Mouse (Mus musculus) liver (tissue): ENCODE measurements around the gene Vmn2r65.

Experiments
- DNase-seq: peaks from one replicate; pipeline ENCODE4 v3.0.0-alpha.2; 2020; ENCODE audit warnings: mixed read lengths

The Vmn2r65 gene

GRCm38 (mm10) chr7:84964015-84964414 lies at the start of gene Vmn2r65:
Vmn2r65 (minus strand) TSS chr7:84964115.
- no peak for DNase-seq

DNA sequence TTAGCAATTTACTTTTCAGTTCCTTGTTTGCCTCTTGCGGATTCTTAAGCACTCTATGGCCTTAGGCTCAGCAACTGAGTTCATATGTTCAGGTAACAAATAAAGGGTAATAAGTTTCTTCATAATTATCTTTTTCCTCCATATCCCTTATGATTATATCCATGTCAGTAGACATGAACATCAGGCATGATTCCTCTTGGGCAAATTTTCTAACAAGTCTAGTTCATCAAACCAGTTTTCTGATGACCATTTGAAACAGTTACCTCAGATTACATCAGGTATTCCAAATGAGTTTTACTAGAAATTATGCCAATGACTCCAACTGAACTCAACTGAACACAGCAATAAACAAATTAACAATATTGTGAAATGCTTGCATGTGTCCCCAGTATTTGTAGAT lies 48.3 kb upstream of the Vmn2r65 start, which contains the start of gene Vmn2r66:
Gene Vmn2r66, minus strand, starts transcription at position 101 of the 400 bp plus-strand sequence.
- no peak for DNase-seq

DNA sequence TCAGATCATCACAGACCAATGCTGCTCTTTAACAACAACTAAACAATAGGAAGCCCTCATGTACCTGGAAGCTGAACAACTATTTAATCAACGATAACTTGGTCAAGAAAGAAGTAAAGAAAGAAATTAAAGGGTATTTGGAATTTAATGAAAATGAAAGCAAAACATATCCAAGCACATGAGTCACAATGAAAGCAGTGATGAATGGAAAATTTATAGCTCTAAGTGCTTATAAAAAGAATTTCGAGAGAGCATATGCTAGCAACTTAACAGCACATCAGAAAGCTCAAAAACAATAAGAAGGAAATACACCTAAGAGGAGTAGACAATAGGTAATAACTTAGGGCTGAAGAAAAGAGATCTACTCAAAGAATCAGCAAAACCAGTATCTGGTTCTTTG lies 32.8 kb upstream of the Vmn2r65 start:
- DNase-seq: no peak
